Mouse (Mus musculus) forebrain, embryonic 13.5 days (tissue): ENCODE results near the gene C1qtnf7. TPM values are rescaled to one million over a fixed set of nuclear protein-coding genes. Genes with fewer than 3 reads are reported as not detected.
A peak's percentile ranks its signal among the peaks of the same experiment; 100 is the strongest.

Experiments
- ATAC-seq: fragments of 200-750 bp; cut with Nextera tagmentation; 2 replicates; pipeline ENCODE4 v1.8.0; 2017
- H3K27ac ChIP-seq: fragments of 300-500 bp; sonication (generic); 2 replicates; pipeline ENCODE4 v1.5.1; 2015; ENCODE audit warnings: inconsistent platforms, mild to moderate bottlenecking, moderate library complexity
- H3K27me3 ChIP-seq: fragments of 300-500 bp; sonication (generic); 2 replicates; pipeline ENCODE4 v1.6.1; 2015; ENCODE audit warnings: mild to moderate bottlenecking, inconsistent platforms
- H3K36me3 ChIP-seq: fragments of 300-500 bp; sonication (generic); 2 replicates; pipeline ENCODE4 v1.6.1; 2015; ENCODE audit warnings: mild to moderate bottlenecking, inconsistent platforms; ENCODE audit not compliant: poor library complexity, severe bottlenecking
- H3K4me1 ChIP-seq: fragments of 300-500 bp; sonication (generic); 2 replicates; pipeline ENCODE4 v1.6.1; 2015; ENCODE audit warnings: inconsistent platforms
- H3K4me2 ChIP-seq: fragments of 300-500 bp; sonication (generic); 2 replicates; pipeline ENCODE4 v1.6.1; 2015; ENCODE audit warnings: inconsistent platforms, mild to moderate bottlenecking, moderate library complexity
- H3K4me3 ChIP-seq: fragments of 300-500 bp; sonication (generic); 2 replicates; pipeline ENCODE4 v1.5.1; 2015; ENCODE audit warnings: mild to moderate bottlenecking, inconsistent platforms
- H3K9ac ChIP-seq: fragments of 300-500 bp; sonication (generic); 2 replicates; pipeline ENCODE4 v1.6.1; 2015; ENCODE audit warnings: mild to moderate bottlenecking, inconsistent platforms
- H3K9me3 ChIP-seq: fragments of 300-500 bp; sonication (generic); replicated peaks from 2 replicates; pipeline ENCODE4 v1.6.1; 2016; ENCODE audit warnings: inconsistent platforms
- WGBS: fragments of 180-500 bp; shearing (Covaris S2); methylation state at CpG from one replicate; pipeline ENCODE4 v1.1.7; 2015; 5-methylcytosine and 5-hydroxymethylcytosine counted together
- polyA plus RNA-seq: library from polyadenylated mRNA; unstranded; fragments of >200 nt; fragmentation: Nextera tagmentation; extraction: Ambion mirVana; gene quantifications from 2 replicates; pipeline ENCODE4 v1.2.1, GENCODE M21; 2015

Gene C1qtnf7
- polyA plus RNA-seq, 1 experiment from 2014 or later = 0.58 TPM

GRCm38 (mm10) chr5:43542246-43542845 is 27.0 kb downstream of the C1qtnf7 start:
- H3K27me3 ChIP-seq = no peaks in the 10 kb centered on the region
- no peak for ATAC-seq
- H3K4me1 ChIP-seq = no peaks in the 10 kb centered on the region
- H3K9me3 ChIP-seq = 0 out of 2 replicates have a peak, but pooled peaks cover 4% of the 10 kb centered on the region
- no peak overlapping the region for H3K27ac ChIP-seq
- no peak overlapping the region for H3K4me3 ChIP-seq
- H3K4me2 ChIP-seq = no peak overlapping the region
- no peak overlapping the region for H3K9ac ChIP-seq
- 79% methylated on average over 7 of the region's 7 CpGs for WGBS
- no peaks in the 10 kb centered on the region for H3K36me3 ChIP-seq

- no peak overlapping the region for H3K27ac ChIP-seq
- no peak overlapping the region for H3K4me2 ChIP-seq
- no peak overlapping the region for H3K4me3 ChIP-seq
- no peaks in the 10 kb centered on the region for H3K27me3 ChIP-seq
- no peaks in the 10 kb centered on the region for H3K36me3 ChIP-seq
- no peak overlapping the region for H3K9ac ChIP-seq
- WGBS = 72% methylated on average over 4 of the region's 4 CpGs
- no peaks in the 10 kb centered on the region for H3K4me1 ChIP-seq
- ATAC-seq = no peak
- no peaks in the 10 kb centered on the region for H3K9me3 ChIP-seq
These were observed 34.6 kb downstream of the C1qtnf7 start for GRCm38 (mm10) chr5:43549951-43550350.

- H3K4me2 ChIP-seq = no peak overlapping the region
These were observed 35.1 kb downstream of the C1qtnf7 start for GRCm38 (mm10) chr5:43550444-43550843.

GRCm38 (mm10) chr5:43554871-43555270 is 39.5 kb downstream of the C1qtnf7 start:
- no peak for ATAC-seq
- Histone ChIP-seq H3K4me1 (no peaks in the 10 kb centered on the region), H3K4me2 (no peak overlapping the region), H3K27me3 (no peaks in the 10 kb centered on the region), H3K27ac (no peak overlapping the region), H3K9me3 (no peaks in the 10 kb centered on the region), H3K9ac (no peak overlapping the region), H3K4me3 (no peak overlapping the region), H3K36me3 (no peaks in the 10 kb centered on the region)
- 7% methylated on average over 2 of the region's 2 CpGs for WGBS

More at GRCm38 (mm10) chr5:43550444-43550843, 35.1 kb downstream of the C1qtnf7 start:
- Histone ChIP-seq H3K36me3 (no peaks in the 10 kb centered on the region), H3K9ac (no peak overlapping the region), H3K9me3 (no peaks in the 10 kb centered on the region), H3K27ac (no peak overlapping the region), H3K4me1 (no peaks in the 10 kb centered on the region), H3K27me3 (no peaks in the 10 kb centered on the region), H3K4me3 (no peak overlapping the region)
- 64% methylated on average over 4 of the region's 4 CpGs for WGBS
- no peak for ATAC-seq

- Histone ChIP-seq H3K9me3 (no peaks in the 10 kb centered on the region), H3K27ac (no peak overlapping the region), H3K27me3 (no peaks in the 10 kb centered on the region), H3K4me1 (no peaks in the 10 kb centered on the region), H3K4me3 (no peak overlapping the region), H3K9ac (no peak overlapping the region), H3K36me3 (no peaks in the 10 kb centered on the region), H3K4me2 (no peak overlapping the region)
- no peak for ATAC-seq
- 80% methylated on average over 6 of the region's 6 CpGs for WGBS
These were observed 40.1 kb downstream of the C1qtnf7 start for GRCm38 (mm10) chr5:43555406-43555805.

GRCm38 (mm10) chr5:43557436-43557835 is 42.1 kb downstream of the C1qtnf7 start:
- 86% methylated on average over 5 of the region's 5 CpGs for WGBS
- H3K36me3 ChIP-seq = no peaks in the 10 kb centered on the region
- no peak overlapping the region for H3K27ac ChIP-seq
- H3K4me1 ChIP-seq = no peaks in the 10 kb centered on the region
- ATAC-seq = no peak
- no peak overlapping the region for H3K9ac ChIP-seq
- no peaks in the 10 kb centered on the region for H3K9me3 ChIP-seq
- H3K27me3 ChIP-seq = no peaks in the 10 kb centered on the region
- H3K4me2 ChIP-seq = no peak overlapping the region
- H3K4me3 ChIP-seq = no peak overlapping the region

GRCm38 (mm10) chr5:43561639-43562252 is 46.4 kb downstream of the C1qtnf7 start:
- no peak overlapping the region for H3K27ac ChIP-seq
- no peak overlapping the region for H3K4me3 ChIP-seq
- no peak overlapping the region for H3K9ac ChIP-seq
- ATAC-seq = no peak
- H3K4me2 ChIP-seq = no peak overlapping the region
- no peaks in the 10 kb centered on the region for H3K9me3 ChIP-seq
- H3K4me1 ChIP-seq = no peaks in the 10 kb centered on the region
- no peaks in the 10 kb centered on the region for H3K27me3 ChIP-seq
- no peaks in the 10 kb centered on the region for H3K36me3 ChIP-seq
- 71% methylated on average over 2 of the region's 2 CpGs for WGBS

- Histone ChIP-seq H3K27me3 (no peaks in the 10 kb centered on the region), H3K9ac (no peak overlapping the region), H3K4me1 (no peaks in the 10 kb centered on the region), H3K9me3 (no peaks in the 10 kb centered on the region), H3K36me3 (no peaks in the 10 kb centered on the region), H3K4me3 (no peak overlapping the region), H3K27ac (no peak overlapping the region), H3K4me2 (no peak overlapping the region)
- 71% methylated on average over 3 of the region's 3 CpGs for WGBS
- no peak for ATAC-seq
These were observed 54.5 kb downstream of the C1qtnf7 start for GRCm38 (mm10) chr5:43569720-43570359.

GRCm38 (mm10) chr5:43582876-43583275 is 67.5 kb downstream of the C1qtnf7 start:
- peaks cover 17% of the 10 kb centered on the region; the same call in 1 of the 2 replicates for H3K4me1 ChIP-seq
- ATAC-seq = peak; percentile 86
- no peak overlapping the region for H3K4me2 ChIP-seq
- H3K9ac ChIP-seq = no peak overlapping the region
- WGBS = 12% methylated on average over 2 of the region's 2 CpGs
- no peaks in the 10 kb centered on the region for H3K9me3 ChIP-seq
- H3K4me3 ChIP-seq = no peak overlapping the region
- no peaks in the 10 kb centered on the region for H3K36me3 ChIP-seq
- H3K27ac ChIP-seq = no peak overlapping the region
- H3K27me3 ChIP-seq = no peaks in the 10 kb centered on the region

GRCm38 (mm10) chr5:43583326-43584120 is 68.2 kb downstream of the C1qtnf7 start:
- Histone ChIP-seq H3K36me3 (no peaks in the 10 kb centered on the region), H3K4me2 (no peak overlapping the region), H3K9me3 (no peaks in the 10 kb centered on the region), H3K4me3 (no peak overlapping the region), H3K27me3 (no peaks in the 10 kb centered on the region), H3K27ac (no peak overlapping the region), H3K4me1 (peaks cover 17% of the 10 kb centered on the region; the same call in 1 of the 2 replicates), H3K9ac (no peak overlapping the region)
- ATAC-seq = peak; percentile 46
- WGBS = 30% methylated on average over 6 of the region's 6 CpGs

- Histone ChIP-seq H3K27ac (no peak overlapping the region), H3K4me2 (no peak overlapping the region), H3K27me3 (no peaks in the 10 kb centered on the region), H3K36me3 (no peaks in the 10 kb centered on the region), H3K4me1 (peaks cover 17% of the 10 kb centered on the region; the same call in 1 of the 2 replicates), H3K4me3 (no peak overlapping the region), H3K9me3 (no peaks in the 10 kb centered on the region), H3K9ac (no peak overlapping the region)
- no peak for ATAC-seq
- WGBS = 20% methylated on average over 1 of the region's 1 CpGs
These were observed 69.1 kb downstream of the C1qtnf7 start for GRCm38 (mm10) chr5:43584464-43584863.
